Mouse (Mus musculus) lung, postnatal 0 days (tissue): Measurements from ENCODE around the gene Clspn.

Experiments
- CTCF ChIP-seq: IDR thresholded peaks from 2 replicates; pipeline ENCODE4 v1.5.1; 2016; ENCODE audit warnings: antibody characterized with exemption, mild to moderate bottlenecking
- EP300 ChIP-seq: IDR thresholded peaks from 2 replicates; pipeline ENCODE4 v1.6.1; 2016; ENCODE audit warnings: antibody characterized with exemption, mild to moderate bottlenecking, control low read depth

DNA sequence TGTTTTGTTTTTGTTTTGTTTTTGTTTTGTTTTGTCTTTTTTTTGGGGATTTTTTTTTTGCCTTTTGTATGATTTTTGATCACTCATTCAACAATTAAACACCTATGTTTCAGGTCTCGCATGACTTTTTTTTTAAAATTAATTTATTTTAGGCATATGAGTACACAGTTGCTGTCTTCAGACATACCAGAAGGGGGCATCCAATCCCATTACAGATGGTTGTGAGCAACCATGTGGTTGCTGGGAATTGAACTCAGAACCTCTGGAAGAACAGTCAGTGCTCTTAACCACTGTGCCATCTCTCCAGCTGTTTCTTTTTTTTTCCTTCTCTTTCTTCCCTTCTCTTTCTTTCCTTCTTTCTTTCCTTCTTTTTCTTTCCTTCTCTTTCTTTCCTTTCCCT is 3.0 kb upstream of the Clspn start:
- TF ChIP-seq CTCF (no peak; the same call in 1 of the 2 replicates), EP300 (no peak)
